Mouse (Mus musculus) stomach, embryonic 14.5 days (tissue): Measurements from ENCODE around the gene Unc119b. TPM values are rescaled to one million over a fixed set of nuclear protein-coding genes. Genes with fewer than 3 reads are reported as not detected.

ENCODE experiments used
- ATAC-seq: fragments of 200-750 bp; cut with Nextera tagmentation; 2 replicates; pipeline ENCODE4 v1.8.0; 2017; ENCODE audit warnings: low read depth, moderate TSS enrichment; ENCODE audit not compliant: insufficient number of reproducible peaks, insufficient read depth, low FRiP score
- H3K27ac ChIP-seq: fragments of 300-500 bp; sonication (generic); 2 replicates; pipeline ENCODE4 v1.5.1; 2014; ENCODE audit warnings: mild to moderate bottlenecking, low read length, moderate library complexity, mixed read lengths
- H3K27me3 ChIP-seq: fragments of 300-500 bp; sonication (generic); 2 replicates; pipeline ENCODE4 v1.6.1; 2014; ENCODE audit warnings: low read length, control low read depth, mixed read lengths; ENCODE audit not compliant: control insufficient read depth, insufficient read depth
- H3K36me3 ChIP-seq: fragments of 300-500 bp; sonication (generic); 2 replicates; pipeline ENCODE4 v1.6.1; 2014; ENCODE audit warnings: mild to moderate bottlenecking, control low read depth, low read length, moderate library complexity, mixed read lengths; ENCODE audit not compliant: control insufficient read depth, insufficient read depth
- H3K4me1 ChIP-seq: fragments of 300-500 bp; sonication (generic); 2 replicates; pipeline ENCODE4 v1.6.1; 2014; ENCODE audit warnings: low read length, control low read depth, mixed read lengths; ENCODE audit not compliant: control insufficient read depth, insufficient read depth
- H3K4me2 ChIP-seq: fragments of 300-500 bp; sonication (generic); replicated peaks from 2 replicates; pipeline ENCODE4 v1.6.1; 2014; ENCODE audit warnings: low read depth, low read length, control low read depth
- H3K4me3 ChIP-seq: fragments of 300-500 bp; sonication (generic); 2 replicates; pipeline ENCODE4 v1.5.1; 2014; ENCODE audit warnings: low read depth, low read length, control low read depth
- H3K9ac ChIP-seq: fragments of 300-500 bp; sonication (generic); replicated peaks from 2 replicates; pipeline ENCODE4 v1.6.1; 2014; ENCODE audit warnings: low read depth, mild to moderate bottlenecking, control low read depth, low read length, moderate library complexity, mixed read lengths
- H3K9me3 ChIP-seq: fragments of 300-500 bp; sonication (generic); 2 replicates; pipeline ENCODE4 v1.6.1; 2016; ENCODE audit warnings: low read depth, low read length, control low read depth; ENCODE audit not compliant: control insufficient read depth
- WGBS: fragments of 180-500 bp; shearing (Covaris S2); extraction: QIAGEN DNeasy Blood & Tissue Kit; methylation state at CpG from one replicate; pipeline ENCODE4 v1.1.7; 2014; 5-methylcytosine and 5-hydroxymethylcytosine counted together
- polyA plus RNA-seq: library from polyadenylated mRNA; unstranded; fragments of >200 nt; fragmentation: Nextera tagmentation; extraction: Ambion mirVana; gene quantifications from 2 replicates; pipeline ENCODE4 v1.2.1, GENCODE M21; 2014

The Unc119b gene
- polyA plus RNA-seq, 1 experiment from 2014 or later, result 26.3 TPM

DNA sequence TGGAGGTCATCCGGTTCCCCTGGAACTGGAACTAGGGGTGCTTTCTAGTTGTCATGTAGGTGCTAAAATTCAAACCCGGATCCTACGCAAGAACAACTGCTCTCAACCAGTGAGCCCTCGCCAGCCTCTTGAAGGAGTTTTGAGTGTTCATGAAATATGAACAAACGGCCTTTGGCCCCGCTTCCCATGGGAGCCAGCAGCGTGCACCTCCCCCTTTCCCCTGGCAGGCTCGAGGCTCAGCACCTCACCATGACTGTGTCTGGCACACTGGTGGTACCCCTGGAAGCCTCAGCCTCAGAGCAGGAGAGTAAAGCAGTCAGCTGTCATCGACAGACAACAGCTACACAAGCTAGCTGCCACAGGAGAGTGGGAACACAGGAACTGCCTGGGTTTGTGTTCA lies 34.8 kb downstream of the Unc119b start:
- H3K9me3 ChIP-seq, result no peaks in the 10 kb centered on the region
- H3K4me3 ChIP-seq, result no peak overlapping the region
- no peaks in the 10 kb centered on the region for H3K4me1 ChIP-seq
- no peak overlapping the region for H3K4me2 ChIP-seq
- no peaks in the 10 kb centered on the region for H3K27me3 ChIP-seq
- ATAC-seq, result no peak
- H3K9ac ChIP-seq, result no peak overlapping the region
- H3K27ac ChIP-seq, result no peak overlapping the region
- 81% methylated on average over 9 of the region's 9 CpGs for WGBS
- H3K36me3 ChIP-seq, result peaks cover 50% of the 10 kb centered on the region

DNA sequence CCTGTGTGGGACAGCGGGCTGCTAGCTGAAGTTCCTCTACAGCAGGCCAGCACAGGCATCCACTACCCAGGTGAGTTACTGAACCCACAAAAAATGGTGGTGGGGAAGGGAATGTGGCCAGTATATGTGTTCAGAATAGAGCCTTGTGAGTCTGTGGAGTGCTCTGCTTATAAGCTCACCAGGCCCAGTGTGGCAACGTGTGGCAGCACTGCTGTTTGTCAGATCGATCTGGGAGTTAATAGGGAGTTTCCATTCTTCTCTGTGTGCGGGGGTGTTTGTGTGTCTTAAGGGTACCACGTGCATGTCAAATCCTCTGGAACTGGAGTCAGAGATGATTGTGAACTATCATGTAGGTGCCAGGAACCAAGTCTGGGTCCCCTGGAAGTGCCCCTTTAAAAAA lies 35.2 kb downstream of the Unc119b start:
- Histone ChIP-seq H3K9me3 (no peaks in the 10 kb centered on the region), H3K36me3 (peaks cover 52% of the 10 kb centered on the region)
- ATAC-seq, result no peak

DNA sequence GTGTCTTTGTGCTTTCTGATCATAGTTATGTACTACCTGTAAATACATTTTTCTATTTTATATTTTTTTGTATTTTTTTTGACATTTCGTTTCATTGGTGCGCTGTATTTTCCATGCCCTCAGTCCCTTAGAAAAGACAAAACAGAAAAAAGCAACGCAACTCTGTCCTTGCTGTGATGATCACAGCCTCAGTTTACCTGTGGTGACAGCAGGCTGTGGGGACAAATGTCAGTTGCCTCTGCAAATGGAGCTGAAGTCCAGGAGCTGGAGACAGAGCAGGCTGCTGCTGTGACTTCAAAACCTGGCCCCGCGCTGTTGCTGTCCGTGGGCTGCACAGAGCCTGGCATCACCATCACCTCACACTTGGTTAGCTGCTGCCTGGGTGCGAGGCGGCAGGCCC lies 36.6 kb downstream of the Unc119b start, which contains the start of gene Gm10401:
TSS of gene Gm10401 (minus strand) at position 101 of the 400 bp plus-strand sequence.
- ATAC-seq, result no peak
- peaks cover 56% of the 10 kb centered on the region for H3K36me3 ChIP-seq
- H3K27ac ChIP-seq, result no peak within 1 kb of the TSS
- no peak within 1 kb of the TSS for H3K9ac ChIP-seq
- WGBS, result 93% methylated on average over 8 of the region's 8 CpGs
- H3K4me3 ChIP-seq, result no peak within 1 kb of the TSS
- H3K27me3 ChIP-seq, result no peaks in the 10 kb centered on the region
- no peaks in the 10 kb centered on the region for H3K9me3 ChIP-seq
- H3K4me1 ChIP-seq, result no peaks in the 10 kb centered on the region
- H3K4me2 ChIP-seq, result no peak within 1 kb of the TSS

More for the DNA sequence above, 35.2 kb downstream of the Unc119b start:
- no peak overlapping the region for H3K4me2 ChIP-seq
- no peak overlapping the region for H3K4me3 ChIP-seq
- WGBS, result 84% methylated on average over 5 of the region's 5 CpGs
- H3K9ac ChIP-seq, result no peak overlapping the region
- no peaks in the 10 kb centered on the region for H3K27me3 ChIP-seq
- no peaks in the 10 kb centered on the region for H3K4me1 ChIP-seq
- no peak overlapping the region for H3K27ac ChIP-seq

DNA sequence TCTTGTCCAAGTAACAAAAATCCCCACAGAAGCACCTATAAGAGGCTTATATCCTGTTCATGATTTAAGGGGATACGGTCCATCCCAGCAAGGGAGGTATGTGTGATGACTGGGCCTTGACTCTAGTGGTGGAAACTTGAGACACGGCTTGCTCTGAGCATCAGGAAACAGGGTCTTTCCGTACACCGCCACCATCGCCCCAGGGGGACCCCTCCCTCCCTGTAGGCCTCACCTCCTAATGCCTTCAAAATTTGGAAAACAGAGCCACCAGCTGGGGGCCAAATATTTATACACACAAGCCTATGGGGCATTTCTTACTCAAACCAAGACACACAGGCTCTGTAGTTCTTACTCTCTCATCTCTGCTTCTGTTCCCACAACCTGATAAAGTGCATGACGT lies 43.0 kb downstream of the Unc119b start:
- 92% methylated on average over 6 of the region's 6 CpGs for WGBS

DNA sequence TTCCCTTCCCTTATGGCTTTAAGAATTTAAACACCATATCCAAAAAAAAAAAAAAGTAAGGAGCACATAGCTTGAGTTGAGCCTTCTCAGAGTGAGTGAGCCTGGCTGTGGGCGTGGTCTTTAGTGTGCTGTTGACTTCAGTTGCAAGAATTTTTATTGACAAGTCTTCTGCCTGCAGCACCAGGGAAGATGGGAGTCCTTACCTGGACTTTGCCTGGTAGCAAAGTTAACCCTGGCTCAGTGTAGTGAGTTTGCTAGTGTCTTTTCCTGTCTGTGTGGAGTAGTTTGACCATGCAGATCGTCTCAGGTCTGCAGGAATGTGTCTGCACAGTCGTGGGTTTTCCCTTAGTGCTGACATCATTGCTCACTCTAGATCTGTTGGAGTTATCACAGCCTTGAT lies 43.8 kb downstream of the Unc119b start:
- no peaks in the 10 kb centered on the region for H3K4me1 ChIP-seq
- H3K9ac ChIP-seq, result no peak overlapping the region
- no peaks in the 10 kb centered on the region for H3K27me3 ChIP-seq
- 79% methylated on average over 3 of the region's 3 CpGs for WGBS
- H3K36me3 ChIP-seq, result peaks cover 65% of the 10 kb centered on the region
- H3K4me3 ChIP-seq, result no peak overlapping the region
- no peak overlapping the region for H3K4me2 ChIP-seq
- H3K9me3 ChIP-seq, result no peaks in the 10 kb centered on the region
- ATAC-seq, result no peak
- H3K27ac ChIP-seq, result no peak overlapping the region

More for the DNA sequence above, 43.0 kb downstream of the Unc119b start:
- Histone ChIP-seq H3K4me3 (no peak overlapping the region), H3K27ac (no peak overlapping the region), H3K27me3 (no peaks in the 10 kb centered on the region), H3K4me2 (no peak overlapping the region), H3K9me3 (no peaks in the 10 kb centered on the region), H3K36me3 (peaks cover 67% of the 10 kb centered on the region), H3K4me1 (no peaks in the 10 kb centered on the region), H3K9ac (no peak overlapping the region)
- no peak for ATAC-seq

DNA sequence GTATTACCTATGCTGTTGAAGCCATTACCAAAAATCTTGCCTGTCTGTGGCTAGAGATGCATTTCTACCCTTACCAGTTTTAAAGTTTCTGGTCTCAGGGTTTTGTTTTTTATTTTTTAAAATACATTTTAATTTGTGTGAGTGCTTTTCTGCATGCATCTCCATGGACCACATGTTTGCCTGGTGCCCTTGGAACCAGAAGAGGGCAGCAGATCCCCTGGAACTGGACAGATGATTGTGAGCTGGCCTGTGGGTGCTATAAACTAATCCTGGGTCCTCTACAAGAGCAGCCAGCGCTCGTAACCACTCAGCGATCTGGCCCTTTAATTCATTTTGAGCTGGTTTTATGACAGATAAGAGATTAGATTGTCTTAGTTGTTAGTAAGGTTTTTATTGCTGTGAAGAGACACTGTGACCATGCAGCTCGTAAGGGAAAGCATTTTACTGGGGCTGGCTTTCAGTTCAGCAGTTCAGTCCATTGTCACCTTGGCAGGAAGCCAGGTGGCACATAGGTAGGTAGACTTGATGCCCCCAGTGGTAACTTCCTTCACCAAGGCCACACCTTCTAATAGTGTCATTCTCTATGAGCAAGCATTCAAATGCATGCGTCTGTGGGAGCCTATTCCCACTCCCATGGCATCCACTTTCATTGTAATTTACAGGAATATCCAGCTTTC lies 45.0 kb downstream of the Unc119b start:
- no peak for ATAC-seq
- H3K36me3 ChIP-seq, result peaks cover 59% of the 10 kb centered on the region
- no peak overlapping the region for H3K9ac ChIP-seq
- no peak overlapping the region for H3K4me3 ChIP-seq
- no peak overlapping the region for H3K4me2 ChIP-seq
- 96% methylated on average over 5 of the region's 5 CpGs for WGBS
- H3K4me1 ChIP-seq, result no peaks in the 10 kb centered on the region
- H3K27me3 ChIP-seq, result no peaks in the 10 kb centered on the region
- H3K9me3 ChIP-seq, result no peaks in the 10 kb centered on the region
- H3K27ac ChIP-seq, result no peak overlapping the region

DNA sequence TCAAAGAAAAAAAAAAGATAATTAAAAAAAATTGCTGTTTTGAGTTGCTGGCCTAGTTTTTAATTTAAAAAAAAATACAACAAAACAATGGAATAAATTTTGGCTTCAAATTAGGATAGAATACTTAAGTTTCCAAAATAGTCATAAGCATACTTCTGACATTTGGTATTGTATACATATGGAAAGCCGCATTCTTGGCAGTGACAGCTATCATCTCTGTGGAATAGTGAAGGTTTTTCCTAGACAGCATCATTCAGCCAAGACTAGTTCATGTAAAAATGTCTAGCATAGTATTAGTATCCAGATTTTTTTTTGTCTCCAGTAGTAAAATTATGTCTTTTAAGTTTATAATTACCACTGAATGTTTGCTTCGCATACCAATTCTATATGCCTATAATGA lies 49.1 kb downstream of the Unc119b start:
- Histone ChIP-seq H3K27me3 (no peaks in the 10 kb centered on the region), H3K9ac (no peak overlapping the region), H3K27ac (no peak overlapping the region), H3K36me3 (peaks cover 70% of the 10 kb centered on the region), H3K9me3 (no peaks in the 10 kb centered on the region), H3K4me3 (no peak overlapping the region), H3K4me2 (no peak overlapping the region), H3K4me1 (no peaks in the 10 kb centered on the region)
- ATAC-seq, result no peak
- 98% methylated on average over 2 of the region's 2 CpGs for WGBS

DNA sequence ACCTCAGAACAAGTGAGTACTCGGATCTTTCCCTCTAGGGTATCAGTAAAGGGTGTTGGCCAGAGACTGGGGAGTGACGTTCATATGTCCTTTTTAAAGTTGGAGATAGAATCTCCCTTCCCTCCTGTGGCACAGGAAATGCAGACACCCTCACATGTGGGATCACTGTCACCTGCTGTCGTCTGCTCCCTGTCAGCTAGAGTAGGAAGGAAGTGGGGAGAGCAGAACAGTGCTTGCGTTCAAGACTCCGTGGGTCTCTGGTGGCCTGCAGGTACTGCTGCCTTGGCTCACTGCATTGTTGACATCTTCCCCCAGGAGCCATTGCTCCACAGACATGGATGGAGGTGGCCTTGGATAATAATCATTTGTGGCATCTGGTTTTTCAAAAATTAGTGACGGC lies 51.3 kb downstream of the Unc119b start:
- no peaks in the 10 kb centered on the region for H3K9me3 ChIP-seq
- no peaks in the 10 kb centered on the region for H3K27me3 ChIP-seq
- H3K4me2 ChIP-seq, result no peak overlapping the region
- H3K36me3 ChIP-seq, result peaks cover 52% of the 10 kb centered on the region
- H3K4me1 ChIP-seq, result no peaks in the 10 kb centered on the region
- no peak overlapping the region for H3K4me3 ChIP-seq
- no peak overlapping the region for H3K27ac ChIP-seq
- 91% methylated on average over 6 of the region's 6 CpGs for WGBS
- H3K9ac ChIP-seq, result no peak overlapping the region
- ATAC-seq, result no peak

DNA sequence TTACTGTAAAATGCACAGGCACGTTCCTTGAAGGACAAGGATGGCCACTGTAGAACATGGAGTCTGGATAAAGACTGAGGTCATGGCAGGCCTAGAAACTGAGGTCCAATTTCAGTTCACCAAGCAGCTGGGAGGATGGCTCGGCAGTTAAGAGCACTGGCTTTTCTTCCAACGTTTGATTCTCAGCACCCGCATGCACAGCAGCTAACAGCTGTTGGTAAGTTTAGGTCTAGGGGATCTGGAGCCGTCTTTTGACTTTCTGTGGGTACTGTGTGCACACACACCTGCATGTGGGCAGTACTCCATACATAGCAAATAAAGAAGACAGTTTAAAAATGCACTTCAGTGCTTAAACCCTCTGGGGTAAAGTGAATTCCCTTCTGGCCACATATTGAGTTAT lies 53.1 kb downstream of the Unc119b start:
- Histone ChIP-seq H3K27me3 (no peaks in the 10 kb centered on the region), H3K9me3 (no peaks in the 10 kb centered on the region), H3K36me3 (peaks cover 42% of the 10 kb centered on the region), H3K4me1 (no peaks in the 10 kb centered on the region), H3K9ac (no peak overlapping the region), H3K4me2 (no peak overlapping the region), H3K4me3 (no peak overlapping the region), H3K27ac (no peak overlapping the region)
- ATAC-seq, result no peak
- 83% methylated on average over 5 of the region's 5 CpGs for WGBS
